11 mouse cellular contexts compared by ENCODE assay signal in genomic region chr17:25794197-25794596, GRCm38 (mm10). TPM values are rescaled to one million over a fixed set of nuclear protein-coding genes. Genes with fewer than 3 reads are reported as not detected.
A peak's percentile ranks its signal among the peaks of the same experiment; 100 is the strongest.
DNase-seq lines count a peak whose midpoint lies in the region; ATAC-seq and TF ChIP-seq lines count a peak whose summit lies in the region.
"Had no signal": no experiment of that assay in that cellular context is flagged by ENCODE, and none has a peak within 500 bp of the region (broad histone marks: within the 10 kb centered on the region; RNA-seq: fewer than 3 reads in every experiment).

No protein-coding gene starts in this region.

- H3K4me2 ChIP-seq in kidney, embryonic 16.5 days (replicated peaks; ENCODE audit: low read depth, low read length), result no peak overlapping the region
- 0 out of 2 replicates have a peak overlapping the region, but pooled peaks have one; percentile 13 for H3K4me2 ChIP-seq in forebrain, postnatal 0 days (ENCODE audit: low read depth)
- H3K4me2 ChIP-seq in midbrain, embryonic 14.5 days (ENCODE audit: low read length), result peak overlapping the region; percentile 76
- no peak overlapping the region for H3K4me2 ChIP-seq in liver, embryonic 11.5 days

- no peak for TF ChIP-seq CTCF in forebrain, postnatal 0 days (IDR thresholded peaks at IDR 0.05; ENCODE audit: low read depth)

- peak overlapping the region; percentile 5; the same call in 1 of the 2 replicates for H3K27ac ChIP-seq in kidney, embryonic 16.5 days (ENCODE audit: low read length)
- H3K27ac ChIP-seq in forebrain, postnatal 0 days (ENCODE audit: low read depth, low read length), result peak overlapping the region; percentile 91
- H3K27ac ChIP-seq in midbrain, embryonic 14.5 days (replicated peaks; ENCODE audit: low read depth, low read length), result peak overlapping the region; percentile 55; the same call in 1 of the 2 replicates
- H3K27ac ChIP-seq in liver, embryonic 11.5 days (ENCODE audit: low read depth, low read length), result no peak overlapping the region
- H3K27ac ChIP-seq: macrophage had no signal

- H3K4me3 ChIP-seq in kidney, embryonic 16.5 days (ENCODE audit: low read length), result no peak overlapping the region
- no peak overlapping the region for H3K4me3 ChIP-seq in forebrain, postnatal 0 days (ENCODE audit: low read depth, low read length)
- H3K4me3 ChIP-seq in midbrain, embryonic 14.5 days (replicated peaks; ENCODE audit: low read depth, low read length), result no peak overlapping the region
- H3K4me3 ChIP-seq in liver, embryonic 11.5 days (ENCODE audit: low read depth, low read length), result no peak overlapping the region

- no peaks in the 10 kb centered on the region for H3K27me3 ChIP-seq in kidney, embryonic 16.5 days (ENCODE audit: insufficient read depth, low read length)
- peaks cover 6% of the 10 kb centered on the region; the same call in 1 of the 2 replicates for H3K27me3 ChIP-seq in forebrain, postnatal 0 days (ENCODE audit: insufficient read depth, low read length)
- no peaks in the 10 kb centered on the region for H3K27me3 ChIP-seq in midbrain, embryonic 14.5 days (ENCODE audit: control insufficient read depth, insufficient read depth, low read length)
- H3K27me3 ChIP-seq in liver, embryonic 11.5 days (replicated peaks; ENCODE audit: control insufficient read depth, insufficient read depth, low read length), result no peaks in the 10 kb centered on the region

- H3K4me1 ChIP-seq in kidney, embryonic 16.5 days (ENCODE audit: insufficient read depth, low read length), result peaks cover 63% of the 10 kb centered on the region
- H3K4me1 ChIP-seq in forebrain, postnatal 0 days (ENCODE audit: insufficient read depth), result peaks cover 11% of the 10 kb centered on the region
- H3K4me1 ChIP-seq in midbrain, embryonic 14.5 days (ENCODE audit: control insufficient read depth, insufficient read depth, low read length), result peaks cover 46% of the 10 kb centered on the region
- peaks cover 33% of the 10 kb centered on the region for H3K4me1 ChIP-seq in liver, embryonic 11.5 days (replicated peaks; ENCODE audit: control insufficient read depth, insufficient read depth, low read length)

- ATAC-seq in kidney, embryonic 16.5 days (ENCODE audit: low FRiP score, low TSS enrichment), result no peak
- no peak for ATAC-seq in forebrain, postnatal 0 days
- ATAC-seq in midbrain, embryonic 14.5 days (ENCODE audit: low FRiP score, low TSS enrichment), result no peak
- no peak for ATAC-seq in liver, embryonic 11.5 days (replicated peaks; ENCODE audit: low FRiP score)

- no peaks in the 10 kb centered on the region for H3K9me3 ChIP-seq in kidney, embryonic 16.5 days (ENCODE audit: low read length)
- no peaks in the 10 kb centered on the region for H3K9me3 ChIP-seq in forebrain, postnatal 0 days (ENCODE audit: low read length)
- no peaks in the 10 kb centered on the region for H3K9me3 ChIP-seq in midbrain, embryonic 14.5 days (ENCODE audit: control insufficient read depth, low read length)
- no peaks in the 10 kb centered on the region for H3K9me3 ChIP-seq in liver, embryonic 11.5 days (ENCODE audit: control insufficient read depth, low read length)

- H3K9ac ChIP-seq in kidney, embryonic 16.5 days (replicated peaks; ENCODE audit: low read length), result no peak overlapping the region
- H3K9ac ChIP-seq in forebrain, postnatal 0 days, result no peak overlapping the region
- H3K9ac ChIP-seq in midbrain, embryonic 14.5 days (replicated peaks; ENCODE audit: low read length), result no peak overlapping the region
- no peak overlapping the region for H3K9ac ChIP-seq in liver, embryonic 11.5 days (ENCODE audit: low read depth, low read length)

- DNase-seq in kidney, adult 11 months, result no peak
- DNase-seq in embryo, embryonic 11 days, result peak; percentile 64
- no peak for DNase-seq in forebrain, postnatal 0 days
- peak; percentile 54 for DNase-seq in midbrain, embryonic 14.5 days
- no peak for DNase-seq in left cerebral cortex, adult 8-10 months (ENCODE audit: low spot score in 2 of 2)
- no peak for DNase-seq in liver, embryonic 11.5 days (ENCODE audit: low spot score)
- DNase-seq in spleen, postnatal 10 days (ENCODE audit: low spot score in 2 of 2), result no peak
- DNase-seq: cerebellum, postnatal 14 days; thymus, postnatal 25 days had no signal

- WGBS in kidney, embryonic 16.5 days, result 79% methylated on average over 13 of the region's 13 CpGs
- WGBS in forebrain, postnatal 0 days, result 6% methylated on average over 13 of the region's 13 CpGs
- WGBS in midbrain, embryonic 14.5 days, result 8% methylated on average over 13 of the region's 13 CpGs
- WGBS in liver, embryonic 11.5 days, result 90% methylated on average over 13 of the region's 13 CpGs

- 0 out of 2 replicates have a peak, but pooled peaks cover 2% of the 10 kb centered on the region for H3K36me3 ChIP-seq in kidney, embryonic 16.5 days (ENCODE audit: insufficient read depth, low read length)
- 0 out of 2 replicates have a peak, but pooled peaks cover 6% of the 10 kb centered on the region for H3K36me3 ChIP-seq in forebrain, postnatal 0 days (ENCODE audit: insufficient read depth)
- peaks cover 8% of the 10 kb centered on the region for H3K36me3 ChIP-seq in midbrain, embryonic 14.5 days (ENCODE audit: control insufficient read depth, insufficient read depth, low read length)
- no peaks in the 10 kb centered on the region for H3K36me3 ChIP-seq in liver, embryonic 11.5 days (ENCODE audit: control insufficient read depth, insufficient read depth, low read length)

RNA-seq across cellular contexts. Expression of gene AC134908.4, which starts 1.3 kb away (rescaled TPM):
- polyA plus RNA-seq in kidney, embryonic 16.5 days (2015; fragmentation: Nextera tagmentation; extraction: Ambion mirVana), result 0.40 and 0.57 TPM in 2 replicates
- total RNA-seq in forebrain, postnatal 0 days (2014; rRNA removed), result 0.31 TPM in 1 of 2 replicates, not detected in the other
- 1.1 TPM in 1 of 2 replicates, not detected in the other for polyA plus RNA-seq in forebrain, postnatal 0 days (2015; fragmentation: Nextera tagmentation; extraction: Ambion mirVana)
- not detected in 2 replicates for polyA plus RNA-seq in midbrain, embryonic 14.5 days (2014; fragmentation: Nextera tagmentation; extraction: Ambion mirVana)
- 1 to 10 TPM in 2 of 4 experiments, not detected in 2; 1.8 to 3.3 TPM for total RNA-seq in left cerebral cortex, adult 8-10 months (2022)
- not detected in 2 replicates for polyA plus RNA-seq in liver, embryonic 11.5 days (2014; fragmentation: Nextera tagmentation; extraction: Ambion mirVana)
- polyA plus RNA-seq: macrophage had no signal

RNA-seq across cellular contexts. Expression of gene Fam173a, which starts 1.5 kb away (rescaled TPM):
- 105 and 109 TPM in 2 replicates for polyA plus RNA-seq in kidney, embryonic 16.5 days (2015; fragmentation: Nextera tagmentation; extraction: Ambion mirVana)
- total RNA-seq in forebrain, postnatal 0 days (2014; rRNA removed), result 82.5 and 84.2 TPM in 2 replicates
- 76.0 and 78.3 TPM in 2 replicates for polyA plus RNA-seq in forebrain, postnatal 0 days (2015; fragmentation: Nextera tagmentation; extraction: Ambion mirVana)
- polyA plus RNA-seq in midbrain, embryonic 14.5 days (2014; fragmentation: Nextera tagmentation; extraction: Ambion mirVana), result 89.0 and 103 TPM in 2 replicates
- 10 to 100 TPM; 83.6 to 99.1 (median 88.6) TPM for total RNA-seq in left cerebral cortex, adult 8-10 months (2022)
- polyA plus RNA-seq in liver, embryonic 11.5 days (2014; fragmentation: Nextera tagmentation; extraction: Ambion mirVana), result 83.7 and 83.8 TPM in 2 replicates

RNA-seq across cellular contexts. Expression of gene Metrn, which starts 2.7 kb away (rescaled TPM):
- polyA plus RNA-seq in kidney, embryonic 16.5 days (2015; fragmentation: Nextera tagmentation; extraction: Ambion mirVana), result 56.8 and 57.1 TPM in 2 replicates
- 136 and 148 TPM in 2 replicates for total RNA-seq in forebrain, postnatal 0 days (2014; rRNA removed)
- polyA plus RNA-seq in forebrain, postnatal 0 days (2015; fragmentation: Nextera tagmentation; extraction: Ambion mirVana), result 56.9 and 59.3 TPM in 2 replicates
- polyA plus RNA-seq in midbrain, embryonic 14.5 days (2014; fragmentation: Nextera tagmentation; extraction: Ambion mirVana), result 5.8 and 9.7 TPM in 2 replicates
- 10 to 100 TPM; 83.0 to 89.4 (median 88.3) TPM for total RNA-seq in left cerebral cortex, adult 8-10 months (2022)
- 7.6 and 10.8 TPM in 2 replicates for polyA plus RNA-seq in liver, embryonic 11.5 days (2014; fragmentation: Nextera tagmentation; extraction: Ambion mirVana)

RNA-seq across cellular contexts. Expression of gene Ccdc78, which starts 7.8 kb away (rescaled TPM):
- 0.16 and 0.46 TPM in 2 replicates for polyA plus RNA-seq in kidney, embryonic 16.5 days (2015; fragmentation: Nextera tagmentation; extraction: Ambion mirVana)
- 0.31 TPM in 1 of 2 replicates, not detected in the other for total RNA-seq in forebrain, postnatal 0 days (2014; rRNA removed)
- 0.36 and 0.45 TPM in 2 replicates for polyA plus RNA-seq in forebrain, postnatal 0 days (2015; fragmentation: Nextera tagmentation; extraction: Ambion mirVana)
- polyA plus RNA-seq in midbrain, embryonic 14.5 days (2014; fragmentation: Nextera tagmentation; extraction: Ambion mirVana), result 0.18 and 0.20 TPM in 2 replicates
- total RNA-seq in left cerebral cortex, adult 8-10 months (2022), result under 1 TPM in 3 of 4 experiments, not detected in 1; 0.37 to 0.84 (median 0.37) TPM
- polyA plus RNA-seq in liver, embryonic 11.5 days (2014; fragmentation: Nextera tagmentation; extraction: Ambion mirVana), result 0.25 and 0.33 TPM in 2 replicates
- polyA plus RNA-seq: macrophage had no signal

RNA-seq across cellular contexts. Expression of gene Haghl, which starts 8.7 kb away (rescaled TPM):
- 79.8 and 83.7 TPM in 2 replicates for polyA plus RNA-seq in kidney, embryonic 16.5 days (2015; fragmentation: Nextera tagmentation; extraction: Ambion mirVana)
- total RNA-seq in forebrain, postnatal 0 days (2014; rRNA removed), result 118 and 141 TPM in 2 replicates
- polyA plus RNA-seq in forebrain, postnatal 0 days (2015; fragmentation: Nextera tagmentation; extraction: Ambion mirVana), result 139 and 154 TPM in 2 replicates
- polyA plus RNA-seq in midbrain, embryonic 14.5 days (2014; fragmentation: Nextera tagmentation; extraction: Ambion mirVana), result 155 and 181 TPM in 2 replicates
- total RNA-seq in left cerebral cortex, adult 8-10 months (2022), result 100 to 1,000 TPM; 120 to 140 (median 140) TPM
- polyA plus RNA-seq in liver, embryonic 11.5 days (2014; fragmentation: Nextera tagmentation; extraction: Ambion mirVana), result 22.7 and 25.0 TPM in 2 replicates

Comparison
In these comparisons a context has a peak if more than half of its experiments do, and no peak if none do; other contexts are left out.
1. H3K4me2 ChIP-seq: peak in forebrain, postnatal 0 days (single experiment) and midbrain, embryonic 14.5 days (single experiment); none in kidney, embryonic 16.5 days (single experiment) and liver, embryonic 11.5 days (single experiment).
2. DNase-seq: peak in embryo, embryonic 11 days (single experiment) and midbrain, embryonic 14.5 days (single experiment); none in kidney, adult 11 months (single experiment), forebrain, postnatal 0 days (single experiment), left cerebral cortex, adult 8-10 months (0 of 2), liver, embryonic 11.5 days (single experiment) and spleen, postnatal 10 days (0 of 2).